Mouse (Mus musculus): ENCODE data around the gene Gm10778. TPM values are rescaled to one million over a fixed set of nuclear protein-coding genes. Genes with fewer than 3 reads are reported as not detected.
"Not testable (repeated sequence)": the region's sequence is repeated elsewhere in the genome, so short reads cannot be mapped to it uniquely, and the experiment has no call there.

Gene Gm10778
- polyA plus RNA-seq, 1 experiment from 2014 or later, result 5.0 TPM

- Histone ChIP-seq H3K27ac (no peak overlapping the region), H3K27me3 (no peaks in the 10 kb centered on the region), H3K4me2 (no peak overlapping the region), H3K36me3 (no peaks in the 10 kb centered on the region), H3K4me1 (peaks cover 17% of the 10 kb centered on the region), H3K4me3 (replicated peaks) (no peak overlapping the region), H3K9ac (no peak overlapping the region), H3K9me3 (replicated peaks) (no peaks in the 10 kb centered on the region)
- WGBS, result 19% methylated on average over 8 of the region's 8 CpGs
- no peak for ATAC-seq (replicated peaks; ENCODE audit: low FRiP score)
These were observed 12.5 kb upstream of the Gm10778 start for GRCm38 (mm10) chr10:81636338-81636737.

GRCm38 (mm10) chr10:81638101-81638500 lies 10.8 kb upstream of the Gm10778 start:
- Histone ChIP-seq H3K27me3 (no peaks in the 10 kb centered on the region), H3K9ac (no peak overlapping the region), H3K4me1 (peaks cover 34% of the 10 kb centered on the region), H3K9me3 (replicated peaks) (no peaks in the 10 kb centered on the region), H3K36me3 (no peaks in the 10 kb centered on the region), H3K4me2 (no peak overlapping the region), H3K27ac (no peak overlapping the region), H3K4me3 (replicated peaks) (no peak overlapping the region)
- WGBS, result 78% methylated on average over 6 of the region's 6 CpGs
- ATAC-seq (replicated peaks; ENCODE audit: low FRiP score), result no peak

GRCm38 (mm10) chr10:81640825-81641224 lies 8.0 kb upstream of the Gm10778 start:
- H3K4me2 ChIP-seq; H3K9me3 ChIP-seq (replicated peaks); H3K27me3 ChIP-seq; H3K36me3 ChIP-seq; H3K9ac ChIP-seq; ATAC-seq (replicated peaks; ENCODE audit: low FRiP score); H3K27ac ChIP-seq; H3K4me3 ChIP-seq (replicated peaks): not testable (repeated sequence)
- H3K4me1 ChIP-seq, result peaks cover 26% of the 10 kb centered on the region
- 54% methylated on average over 4 of the region's 4 CpGs for WGBS

- Histone ChIP-seq H3K9me3 (replicated peaks) (no peaks in the 10 kb centered on the region), H3K4me2 (no peak overlapping the region), H3K4me3 (replicated peaks) (no peak overlapping the region), H3K9ac (no peak overlapping the region), H3K36me3 (no peaks in the 10 kb centered on the region), H3K27me3 (no peaks in the 10 kb centered on the region), H3K4me1 (peaks cover 26% of the 10 kb centered on the region), H3K27ac (no peak overlapping the region)
- 91% methylated on average over 2 of the region's 2 CpGs for WGBS
- no peak for ATAC-seq (replicated peaks; ENCODE audit: low FRiP score)
These were observed 7.3 kb upstream of the Gm10778 start for GRCm38 (mm10) chr10:81641566-81641965.

GRCm38 (mm10) chr10:81641978-81642647 lies 6.7 kb upstream of the Gm10778 start:
- Histone ChIP-seq H3K4me3 (replicated peaks) (peak overlapping the region; percentile 77), H3K27ac (0 out of 2 replicates have a peak overlapping the region, but pooled peaks have one; percentile 99), H3K4me2 (peak overlapping the region; percentile 85), H3K9me3 (replicated peaks) (no peaks in the 10 kb centered on the region), H3K27me3 (no peaks in the 10 kb centered on the region), H3K36me3 (no peaks in the 10 kb centered on the region), H3K4me1 (peaks cover 26% of the 10 kb centered on the region), H3K9ac (0 out of 2 replicates have a peak overlapping the region, but pooled peaks have one; percentile 94)
- WGBS, result 76% methylated on average over 8 of the region's 8 CpGs
- no peak for ATAC-seq (replicated peaks; ENCODE audit: low FRiP score)

GRCm38 (mm10) chr10:81642648-81643448 lies 6.0 kb upstream of the Gm10778 start:
- ATAC-seq (replicated peaks; ENCODE audit: low FRiP score), result no peak
- H3K36me3 ChIP-seq, result no peaks in the 10 kb centered on the region
- no peaks in the 10 kb centered on the region for H3K9me3 ChIP-seq (replicated peaks)
- H3K27ac ChIP-seq, result peak overlapping the region; percentile 99
- H3K9ac ChIP-seq, result peak overlapping the region; percentile 94
- peaks cover 26% of the 10 kb centered on the region for H3K4me1 ChIP-seq
- peak overlapping the region; percentile 77 for H3K4me3 ChIP-seq (replicated peaks)
- H3K27me3 ChIP-seq, result no peaks in the 10 kb centered on the region
- whole genome bisulfite sequencing, result 18% methylated on average over 24 of the region's 24 CpGs
- H3K4me2 ChIP-seq, result peak overlapping the region; percentile 85

GRCm38 (mm10) chr10:81643449-81644055 lies 5.3 kb upstream of the Gm10778 start:
- ATAC-seq (replicated peaks; ENCODE audit: low FRiP score), result peak; percentile 88
- WGBS, result under 1% methylated on average over 75 of the region's 75 CpGs

GRCm38 (mm10) chr10:81644162-81644561 lies 4.7 kb upstream of the Gm10778 start:
- Histone ChIP-seq H3K27ac (peak overlapping the region; percentile 99), H3K27me3 (no peaks in the 10 kb centered on the region), H3K4me2 (peak overlapping the region; percentile 85), H3K4me3 (replicated peaks) (peak overlapping the region; percentile 77), H3K36me3 (no peaks in the 10 kb centered on the region), H3K9ac (peak overlapping the region; percentile 94; the same call in 1 of the 2 replicates), H3K9me3 (replicated peaks) (no peaks in the 10 kb centered on the region), H3K4me1 (peaks cover 31% of the 10 kb centered on the region)
- ATAC-seq (replicated peaks; ENCODE audit: low FRiP score), result peak; percentile 10; the same call in 1 of the 2 replicates
- 45% methylated on average over 2 of the region's 2 CpGs for WGBS

More at GRCm38 (mm10) chr10:81643449-81644055, 5.3 kb upstream of the Gm10778 start:
- H3K27me3 ChIP-seq, result no peaks in the 10 kb centered on the region
- peak overlapping the region; percentile 85 for H3K4me2 ChIP-seq
- H3K4me1 ChIP-seq, result peaks cover 28% of the 10 kb centered on the region
- peak overlapping the region; percentile 99 for H3K27ac ChIP-seq
- H3K9me3 ChIP-seq (replicated peaks), result no peaks in the 10 kb centered on the region
- peak overlapping the region; percentile 94 for H3K9ac ChIP-seq
- peak overlapping the region; percentile 77 for H3K4me3 ChIP-seq (replicated peaks)
- H3K36me3 ChIP-seq, result no peaks in the 10 kb centered on the region

- ATAC-seq (replicated peaks; ENCODE audit: low FRiP score), result no peak
These were observed 4.1 kb upstream of the Gm10778 start for GRCm38 (mm10) chr10:81644716-81645115.

GRCm38 (mm10) chr10:81645391-81645790 lies 3.5 kb upstream of the Gm10778 start:
- Histone ChIP-seq H3K4me2 (no peak overlapping the region), H3K9ac (no peak overlapping the region), H3K27me3 (no peaks in the 10 kb centered on the region), H3K4me1 (peaks cover 35% of the 10 kb centered on the region), H3K4me3 (replicated peaks) (no peak overlapping the region), H3K36me3 (peaks cover 3% of the 10 kb centered on the region; the same call in 1 of the 2 replicates), H3K9me3 (replicated peaks) (no peaks in the 10 kb centered on the region), H3K27ac (no peak overlapping the region)
- WGBS, result 91% methylated on average over 4 of the region's 4 CpGs
- ATAC-seq (replicated peaks; ENCODE audit: low FRiP score), result no peak

More at GRCm38 (mm10) chr10:81644716-81645115, 4.1 kb upstream of the Gm10778 start:
- Histone ChIP-seq H3K36me3 (no peaks in the 10 kb centered on the region), H3K4me1 (peaks cover 31% of the 10 kb centered on the region), H3K27me3 (no peaks in the 10 kb centered on the region), H3K4me3 (replicated peaks) (0 out of 2 replicates have a peak overlapping the region, but pooled peaks have one; percentile 77), H3K4me2 (no peak overlapping the region), H3K9me3 (replicated peaks) (no peaks in the 10 kb centered on the region), H3K27ac (no peak overlapping the region), H3K9ac (no peak overlapping the region)
- WGBS, result 93% methylated on average over 18 of the region's 18 CpGs

- no peak overlapping the region for H3K4me2 ChIP-seq
- no peak overlapping the region for H3K9ac ChIP-seq
- H3K4me3 ChIP-seq (replicated peaks), result no peak overlapping the region
- peaks cover 35% of the 10 kb centered on the region for H3K4me1 ChIP-seq
- peaks cover 10% of the 10 kb centered on the region for H3K36me3 ChIP-seq
- peaks cover 4% of the 10 kb centered on the region; the same call in 1 of the 2 replicates for H3K9me3 ChIP-seq (replicated peaks)
- WGBS, result 82% methylated on average over 7 of the region's 7 CpGs
- no peak overlapping the region for H3K27ac ChIP-seq
- H3K27me3 ChIP-seq, result no peaks in the 10 kb centered on the region
- ATAC-seq (replicated peaks; ENCODE audit: low FRiP score), result no peak
These were observed 2.8 kb upstream of the Gm10778 start for GRCm38 (mm10) chr10:81646015-81646555.
